Mouse (Mus musculus) hindbrain, embryonic 11.5 days (tissue): ENCODE results near the gene Fhad1. TPM values are rescaled to one million over a fixed set of nuclear protein-coding genes. Genes with fewer than 3 reads are reported as not detected.
A peak's percentile ranks its signal among the peaks of the same experiment; 100 is the strongest.

Experiments
- ATAC-seq: fragments of 200-750 bp; cut with Nextera tagmentation; 2 replicates; pipeline ENCODE4 v1.8.0; 2017; ENCODE audit warnings: mild to moderate bottlenecking, moderate TSS enrichment, moderate library complexity; ENCODE audit not compliant: low FRiP score
- DNase-seq: peaks from one replicate; pipeline ENCODE4 v3.0.0-alpha.2; 2015; ENCODE audit warnings: low spot score
- H3K27ac ChIP-seq: fragments of 300-500 bp; sonication (generic); 2 replicates; pipeline ENCODE4 v1.5.1; 2014; ENCODE audit warnings: mild to moderate bottlenecking, low read depth, low read length
- H3K27me3 ChIP-seq: fragments of 300-500 bp; sonication (generic); 2 replicates; pipeline ENCODE4 v1.6.1; 2014; ENCODE audit warnings: mild to moderate bottlenecking, low read length, moderate library complexity, mixed read lengths; ENCODE audit not compliant: control insufficient read depth, insufficient read depth
- H3K36me3 ChIP-seq: fragments of 300-500 bp; sonication (generic); 2 replicates; pipeline ENCODE4 v1.6.1; 2014; ENCODE audit warnings: mild to moderate bottlenecking, low read length, moderate library complexity, mixed read lengths; ENCODE audit not compliant: control insufficient read depth, insufficient read depth
- H3K4me1 ChIP-seq: fragments of 300-500 bp; sonication (generic); replicated peaks from 2 replicates; pipeline ENCODE4 v1.6.1; 2014; ENCODE audit warnings: low read length, mixed read lengths; ENCODE audit not compliant: control insufficient read depth, insufficient read depth
- H3K4me2 ChIP-seq: fragments of 300-500 bp; sonication (generic); replicated peaks from 2 replicates; pipeline ENCODE4 v1.6.1; 2014; ENCODE audit warnings: mild to moderate bottlenecking, low read depth, low read length
- H3K4me3 ChIP-seq: fragments of 300-500 bp; sonication (generic); 2 replicates; pipeline ENCODE4 v1.5.1; 2014; ENCODE audit warnings: low read depth, low read length
- H3K9ac ChIP-seq: fragments of 300-500 bp; sonication (generic); 2 replicates; pipeline ENCODE4 v1.6.1; 2014; ENCODE audit warnings: low read depth, low read length
- H3K9me3 ChIP-seq: fragments of 300-500 bp; sonication (generic); 2 replicates; pipeline ENCODE4 v1.6.1; 2016; ENCODE audit warnings: low read length; ENCODE audit not compliant: control insufficient read depth
- WGBS: fragments of 180-500 bp; shearing (Covaris S2); extraction: QIAGEN DNeasy Blood & Tissue Kit; methylation state at CpG from one replicate; pipeline ENCODE4 v1.1.7; 2014; 5-methylcytosine and 5-hydroxymethylcytosine counted together
- polyA plus RNA-seq: library from polyadenylated mRNA; unstranded; fragments of >200 nt; fragmentation: Nextera tagmentation; extraction: Ambion mirVana; gene quantifications from 2 replicates; pipeline ENCODE4 v1.2.1, GENCODE M21; 2014

Gene Fhad1
- polyA plus RNA-seq, 1 experiment from 2014 or later: 3.5 TPM

DNA sequence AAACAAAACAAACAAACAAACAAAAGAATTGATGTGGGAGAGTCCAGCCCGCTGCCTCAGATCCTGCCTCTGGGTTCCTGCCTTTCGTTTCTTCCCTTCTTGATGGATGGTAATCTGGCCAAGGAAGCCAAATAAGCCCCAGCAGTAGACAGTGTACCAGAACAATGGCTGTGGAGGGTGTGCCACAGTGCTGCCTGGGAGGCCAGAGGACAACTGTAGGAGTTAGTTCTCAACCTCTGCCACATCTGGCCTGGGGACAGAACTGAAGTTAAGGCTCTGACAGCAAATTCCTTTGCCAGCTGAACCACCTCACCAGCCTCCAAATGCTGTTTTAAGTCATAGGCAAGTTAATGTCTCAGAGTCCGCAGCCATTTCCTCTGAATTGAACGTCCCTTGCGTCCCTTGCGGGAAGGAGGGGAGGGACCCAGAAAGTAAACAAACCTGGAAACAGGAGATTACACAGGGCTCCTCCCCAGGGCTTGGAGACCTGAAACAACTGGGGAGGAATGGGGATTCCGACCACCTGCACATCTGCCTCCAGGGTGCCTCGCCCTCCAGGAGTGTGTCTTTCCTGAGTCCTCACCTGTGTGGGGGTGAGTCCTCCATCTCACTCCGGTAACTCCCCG lies 133.5 kb downstream of the Fhad1 start:
- Histone ChIP-seq H3K4me3 (no peak overlapping the region), H3K4me1 (no peaks in the 10 kb centered on the region), H3K27me3 (no peaks in the 10 kb centered on the region), H3K27ac (no peak overlapping the region), H3K9me3 (no peaks in the 10 kb centered on the region), H3K4me2 (no peak overlapping the region), H3K36me3 (no peaks in the 10 kb centered on the region), H3K9ac (no peak overlapping the region)
- ATAC-seq (no peak), DNase-seq (no peak)
- 73% methylated on average over 10 of the region's 10 CpGs for WGBS

- H3K4me2 ChIP-seq: no peak overlapping the region
- DNase-seq: no peak
- no peaks in the 10 kb centered on the region for H3K9me3 ChIP-seq
- no peak for ATAC-seq
- H3K9ac ChIP-seq: no peak overlapping the region
- H3K4me3 ChIP-seq: no peak overlapping the region
- H3K36me3 ChIP-seq: no peaks in the 10 kb centered on the region
- 0 out of 2 replicates have a peak, but pooled peaks cover 3% of the 10 kb centered on the region for H3K4me1 ChIP-seq
- H3K27ac ChIP-seq: no peak overlapping the region
- 69% methylated on average over 9 of the region's 9 CpGs for WGBS
- H3K27me3 ChIP-seq: no peaks in the 10 kb centered on the region
Measured at GRCm38 (mm10) chr4:141879875-141880274, 135.0 kb downstream of the Fhad1 start.

GRCm38 (mm10) chr4:141879074-141879473 lies 135.8 kb downstream of the Fhad1 start:
- H3K9me3 ChIP-seq: no peaks in the 10 kb centered on the region
- H3K4me2 ChIP-seq: no peak overlapping the region
- no peak overlapping the region for H3K9ac ChIP-seq
- H3K4me1 ChIP-seq: 0 out of 2 replicates have a peak, but pooled peaks cover 3% of the 10 kb centered on the region
- no peak overlapping the region for H3K4me3 ChIP-seq
- no peaks in the 10 kb centered on the region for H3K36me3 ChIP-seq
- H3K27ac ChIP-seq: no peak overlapping the region
- DNase-seq: no peak
- WGBS: 83% methylated on average over 4 of the region's 4 CpGs
- no peaks in the 10 kb centered on the region for H3K27me3 ChIP-seq
- ATAC-seq: no peak

GRCm38 (mm10) chr4:141878621-141879020 lies 136.3 kb downstream of the Fhad1 start:
- Histone ChIP-seq H3K36me3 (no peaks in the 10 kb centered on the region), H3K4me2 (no peak overlapping the region), H3K27ac (no peak overlapping the region), H3K4me3 (no peak overlapping the region), H3K9ac (no peak overlapping the region), H3K4me1 (peaks cover 3% of the 10 kb centered on the region; the same call in 1 of the 2 replicates), H3K27me3 (no peaks in the 10 kb centered on the region), H3K9me3 (no peaks in the 10 kb centered on the region)
- ATAC-seq (no peak), DNase-seq (no peak)
- whole genome bisulfite sequencing: 70% methylated on average over 7 of the region's 7 CpGs

DNA sequence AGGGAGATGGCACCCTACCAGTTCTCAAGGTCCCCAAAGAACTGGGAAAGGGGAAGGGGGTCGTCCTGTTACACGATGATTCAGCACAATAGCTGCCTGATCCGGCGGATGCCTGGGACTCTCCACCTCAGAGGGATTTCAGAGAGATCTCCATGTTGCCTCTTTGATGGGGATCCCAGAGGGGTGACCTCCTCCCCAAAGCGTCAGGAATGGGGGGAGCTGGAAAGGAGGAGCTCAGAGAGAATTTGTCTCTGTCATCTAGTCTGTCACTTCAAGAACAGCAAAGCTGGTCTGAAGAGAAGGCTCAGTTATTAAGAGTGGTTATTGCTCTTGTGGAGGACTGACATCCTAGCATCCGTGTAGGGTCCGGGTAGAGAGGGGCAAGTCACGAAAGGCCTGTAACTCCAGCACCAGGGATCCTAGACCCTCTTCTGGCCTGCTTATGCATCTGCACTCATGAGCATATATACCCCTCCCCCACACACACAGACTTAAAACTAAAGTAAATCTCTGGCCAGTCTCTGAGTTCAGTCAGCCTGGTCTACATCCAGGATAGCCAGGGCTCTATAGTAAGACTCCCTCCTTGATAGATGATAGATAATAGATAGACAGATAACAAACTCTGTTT lies 139.3 kb downstream of the Fhad1 start:
- Histone ChIP-seq H3K36me3 (no peaks in the 10 kb centered on the region), H3K4me1 (peaks cover 5% of the 10 kb centered on the region; the same call in 1 of the 2 replicates), H3K27ac (no peak overlapping the region), H3K4me3 (peak overlapping the region; percentile 67), H3K27me3 (no peaks in the 10 kb centered on the region), H3K4me2 (peak overlapping the region; percentile 98), H3K9ac (no peak overlapping the region; the same call in 1 of the 2 replicates), H3K9me3 (no peaks in the 10 kb centered on the region)
- ATAC-seq (0 out of 2 replicates have a peak, but pooled peaks have one; percentile 17), DNase-seq (peak; percentile 46)
- WGBS: 15% methylated on average over 8 of the region's 8 CpGs

GRCm38 (mm10) chr4:141874601-141875460 lies 140.1 kb downstream of the Fhad1 start, which contains the start of gene Efhd2:
Gene Efhd2 (minus strand): TSS chr4:141874920.
- H3K4me2 ChIP-seq: peak within 1 kb of the TSS; percentile 98
- no peaks in the 10 kb centered on the region for H3K9me3 ChIP-seq
- H3K4me1 ChIP-seq: peaks cover 5% of the 10 kb centered on the region; the same call in 1 of the 2 replicates
- H3K4me3 ChIP-seq: peak within 1 kb of the TSS; percentile 67
- H3K27ac ChIP-seq: peak within 1 kb of the TSS; percentile 31; the same call in 1 of the 2 replicates
- ATAC-seq (peak; percentile 92), DNase-seq (peak; percentile 84)
- H3K36me3 ChIP-seq: no peaks in the 10 kb centered on the region
- H3K9ac ChIP-seq: peak within 1 kb of the TSS; percentile 70
- no peaks in the 10 kb centered on the region for H3K27me3 ChIP-seq
- WGBS: 1% methylated on average over 53 of the region's 73 CpGs

DNA sequence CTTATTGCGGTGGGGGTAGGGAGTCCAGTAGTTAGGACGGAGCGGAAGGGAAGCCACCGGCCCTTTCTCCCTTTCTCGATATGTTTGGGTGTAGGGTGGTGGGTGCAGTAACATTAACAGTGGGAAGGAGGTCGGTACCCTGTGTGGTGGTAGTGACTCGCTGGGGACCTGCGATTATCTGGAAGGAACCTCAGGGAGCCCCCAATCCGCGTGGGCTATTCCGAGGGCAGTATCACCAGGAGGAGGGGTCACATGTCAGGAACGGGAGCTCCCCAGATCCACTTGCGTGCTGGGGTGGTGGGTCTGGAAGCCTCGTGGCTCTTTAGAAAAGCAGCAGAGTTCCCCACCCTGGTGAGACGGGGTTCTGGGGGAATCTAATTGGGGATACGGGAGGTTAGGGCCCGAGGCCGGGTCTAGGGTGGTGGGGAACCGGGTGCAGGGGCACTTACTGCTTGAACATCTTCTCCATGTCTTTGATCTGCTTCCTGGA lies 140.7 kb downstream of the Fhad1 start:
- H3K36me3 ChIP-seq: no peaks in the 10 kb centered on the region
- peak overlapping the region; percentile 31; the same call in 1 of the 2 replicates for H3K27ac ChIP-seq
- peak overlapping the region; percentile 70 for H3K9ac ChIP-seq
- ATAC-seq (peak; percentile 31), DNase-seq (no peak)
- peak overlapping the region; percentile 98 for H3K4me2 ChIP-seq
- H3K27me3 ChIP-seq: no peaks in the 10 kb centered on the region
- no peaks in the 10 kb centered on the region for H3K9me3 ChIP-seq
- H3K4me1 ChIP-seq: peaks cover 5% of the 10 kb centered on the region; the same call in 1 of the 2 replicates
- WGBS: 2% methylated on average over 19 of the region's 19 CpGs
- peak overlapping the region; percentile 67 for H3K4me3 ChIP-seq

DNA sequence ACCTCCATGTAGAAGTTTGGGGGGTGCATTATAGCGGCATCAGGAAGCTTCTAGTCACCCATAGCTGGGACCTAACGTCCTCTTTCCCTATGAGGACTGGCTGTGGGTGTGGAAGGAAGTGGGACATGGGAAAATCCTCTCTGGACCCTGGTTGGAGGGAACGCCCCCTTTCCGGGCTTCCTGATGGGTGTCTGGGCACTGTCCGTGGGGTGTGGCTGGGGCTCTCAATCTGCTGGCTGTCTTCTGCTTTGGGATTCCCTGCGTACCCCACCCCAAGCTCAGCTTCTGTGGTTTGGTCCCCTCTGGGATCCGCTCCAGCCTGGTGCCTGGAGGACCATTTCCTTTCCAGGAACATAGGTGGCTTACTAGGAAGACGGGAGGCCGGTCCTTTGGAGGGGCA lies 141.9 kb downstream of the Fhad1 start:
- Histone ChIP-seq H3K4me3 (no peak overlapping the region), H3K9ac (no peak overlapping the region), H3K36me3 (no peaks in the 10 kb centered on the region), H3K9me3 (no peaks in the 10 kb centered on the region), H3K27ac (no peak overlapping the region), H3K4me1 (peaks cover 5% of the 10 kb centered on the region; the same call in 1 of the 2 replicates), H3K4me2 (peak overlapping the region; percentile 98), H3K27me3 (no peaks in the 10 kb centered on the region)
- 81% methylated on average over 9 of the region's 9 CpGs for WGBS
- no peak for ATAC-seq
- DNase-seq: no peak
